Comparison of ENCODE assay signal across 9 mouse cellular contexts in the genomic region with DNA sequence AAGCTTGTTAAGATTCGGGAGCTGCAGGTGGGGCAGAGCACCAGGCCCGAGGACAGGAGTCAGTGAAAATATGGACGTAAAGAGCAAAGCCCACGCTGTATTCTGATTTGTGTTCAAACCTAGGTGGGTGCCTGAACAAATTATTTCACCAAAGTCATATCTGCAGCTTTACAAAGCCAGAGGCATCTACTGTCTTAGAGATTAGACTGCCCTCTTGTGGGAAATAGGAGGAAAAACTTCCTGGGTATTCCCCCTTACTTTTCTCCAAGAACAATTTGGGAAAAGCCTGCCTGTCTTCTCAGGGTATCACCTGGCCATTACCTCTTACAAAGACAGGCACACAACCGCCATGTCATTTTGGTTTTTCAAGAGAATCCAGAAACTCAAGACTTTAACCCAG. TPM values are rescaled to one million over a fixed set of nuclear protein-coding genes. Genes with fewer than 3 reads are reported as not detected.
DNase-seq lines count a peak whose midpoint lies in the region; ATAC-seq lines count a peak whose summit lies in the region.
"Had no signal": no experiment of that assay in that cellular context is flagged by ENCODE, and none has a peak within 500 bp of the region (broad histone marks: within the 10 kb centered on the region; RNA-seq: fewer than 3 reads in every experiment).

No protein-coding gene starts in this region.

- no peak overlapping the region for H3K4me2 ChIP-seq in forebrain, embryonic 13.5 days
- H3K4me2 ChIP-seq: liver, embryonic 15.5 days had no signal

- WGBS in forebrain, embryonic 13.5 days = 68% methylated on average over 5 of the region's 5 CpGs
- 64% methylated on average over 5 of the region's 5 CpGs for WGBS in forebrain, embryonic 10.5 days

- no peak for DNase-seq in forebrain, embryonic 10.5 days (ENCODE audit: extremely low spot score, low spot score)
- peak; percentile 3 for DNase-seq in layer of hippocampus, adult 9-10 months (ENCODE audit: low spot score)
- DNase-seq in layer of hippocampus, adult 11-12 months (ENCODE audit: low spot score) = no peak
- peak; percentile 70 for DNase-seq in brain, adult 2 months (ENCODE audit: low read depth, low spot score)
- peak; percentile 30 for DNase-seq in mesoderm, embryonic 11.5 days (ENCODE audit: low read depth, low spot score)
- no peak for DNase-seq in thymus, postnatal 0 days (ENCODE audit: low spot score)
- DNase-seq in ovary, postnatal 36 days (ENCODE audit: low spot score) = no peak

- no peak overlapping the region for H3K9ac ChIP-seq in forebrain, embryonic 13.5 days
- H3K9ac ChIP-seq: liver, embryonic 15.5 days had no signal

- H3K27ac ChIP-seq in forebrain, embryonic 13.5 days = no peak overlapping the region
- H3K27ac ChIP-seq in forebrain, embryonic 10.5 days = no peak overlapping the region
- H3K27ac ChIP-seq: liver, embryonic 15.5 days had no signal

- H3K4me1 ChIP-seq in forebrain, embryonic 13.5 days = peaks cover 5% of the 10 kb centered on the region; the same call in 1 of the 2 replicates
- no peaks in the 10 kb centered on the region for H3K4me1 ChIP-seq in forebrain, embryonic 10.5 days
- H3K4me1 ChIP-seq: liver, embryonic 15.5 days had no signal

- 0 out of 2 replicates have a peak, but pooled peaks have one; percentile 27 for ATAC-seq in forebrain, embryonic 13.5 days

- no peaks in the 10 kb centered on the region for H3K36me3 ChIP-seq in forebrain, embryonic 13.5 days (ENCODE audit: poor library complexity, severe bottlenecking)
- H3K36me3 ChIP-seq in forebrain, embryonic 10.5 days (replicated peaks) = no peaks in the 10 kb centered on the region
- H3K36me3 ChIP-seq: liver, embryonic 15.5 days had no signal

- H3K4me3 ChIP-seq in forebrain, embryonic 13.5 days = no peak overlapping the region
- no peak overlapping the region for H3K4me3 ChIP-seq in forebrain, embryonic 10.5 days
- H3K4me3 ChIP-seq: liver, embryonic 15.5 days had no signal

- H3K9me3 ChIP-seq in forebrain, embryonic 13.5 days (replicated peaks) = no peaks in the 10 kb centered on the region
- H3K9me3 ChIP-seq in forebrain, embryonic 10.5 days = no peaks in the 10 kb centered on the region
- H3K9me3 ChIP-seq: liver, embryonic 15.5 days had no signal

- H3K27me3 ChIP-seq in forebrain, embryonic 13.5 days = no peaks in the 10 kb centered on the region
- no peaks in the 10 kb centered on the region for H3K27me3 ChIP-seq in forebrain, embryonic 10.5 days (ENCODE audit: poor library complexity, severe bottlenecking)
- H3K27me3 ChIP-seq: liver, embryonic 15.5 days had no signal

RNA-seq across cellular contexts. Expression of a gene that starts 12.5 kb away (rescaled TPM):
- polyA plus RNA-seq in forebrain, embryonic 13.5 days (2015; fragmentation: Nextera tagmentation; extraction: Ambion mirVana) = not detected in 2 replicates
- not detected in 2 replicates for polyA plus RNA-seq in forebrain, embryonic 10.5 days (2016; fragmentation: Nextera tagmentation; extraction: Ambion mirVana)
- polyA plus RNA-seq in thymus, postnatal 0 days (2015; fragmentation: Nextera tagmentation; extraction: Ambion mirVana) = 0.31 TPM in 1 of 2 replicates, not detected in the other
- polyA plus RNA-seq: liver, embryonic 15.5 days had no signal

RNA-seq across cellular contexts. Expression of a gene that starts 29.9 kb away (rescaled TPM):
- polyA plus RNA-seq in forebrain, embryonic 13.5 days (2015; fragmentation: Nextera tagmentation; extraction: Ambion mirVana) = 82.6 and 88.9 TPM in 2 replicates
- 63.9 and 67.0 TPM in 2 replicates for polyA plus RNA-seq in forebrain, embryonic 10.5 days (2016; fragmentation: Nextera tagmentation; extraction: Ambion mirVana)
- 51.2 and 53.4 TPM in 2 replicates for polyA plus RNA-seq in thymus, postnatal 0 days (2015; fragmentation: Nextera tagmentation; extraction: Ambion mirVana)

Comparison
In these comparisons a context has a peak if more than half of its experiments do, and no peak if none do; other contexts are left out.
1. DNase-seq: peak in layer of hippocampus, adult 9-10 months (single experiment), brain, adult 2 months (single experiment) and mesoderm, embryonic 11.5 days (single experiment); none in forebrain, embryonic 10.5 days (single experiment), layer of hippocampus, adult 11-12 months (single experiment), thymus, postnatal 0 days (single experiment) and ovary, postnatal 36 days (single experiment).